Mouse (Mus musculus): ENCODE data around the gene Bfsp2.
A peak's percentile ranks its signal among the peaks of the same experiment; 100 is the strongest.

Bfsp2 gene

GRCm38 (mm10) chr9:103480044-103480576 lies at the start of gene Bfsp2:
Gene Bfsp2 (minus strand): TSS chr9:103480420.
- DNase-seq (ENCODE audit: inconsistent age in 2 of 2, low spot score in 1 of 2): no peak

DNA sequence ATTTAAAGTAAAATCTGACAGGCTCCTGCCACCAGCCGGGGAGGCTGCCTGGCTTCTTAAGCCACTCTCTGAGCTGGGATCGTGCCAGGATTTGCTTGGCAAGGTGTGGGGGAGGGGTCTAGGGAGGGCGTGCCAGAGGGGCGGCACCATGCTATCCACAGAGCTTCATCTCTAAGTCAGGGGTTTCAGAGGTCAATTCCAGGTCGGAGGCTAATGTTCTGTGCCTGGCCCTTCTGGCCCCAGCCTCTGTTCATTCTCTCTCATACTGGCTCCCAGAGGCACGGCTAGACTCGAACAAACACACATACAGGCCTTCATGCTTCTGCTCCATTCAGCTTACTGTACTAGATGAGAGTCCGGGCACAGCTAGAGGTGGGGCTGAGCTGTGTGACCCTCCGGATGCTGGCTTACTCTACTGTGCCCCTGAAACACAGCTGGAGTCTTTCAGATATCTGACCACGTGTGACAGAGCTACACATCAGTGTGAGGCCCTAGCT lies 44.9 kb upstream of the Bfsp2 start:
- DNase-seq (ENCODE audit: inconsistent age in 2 of 2, low spot score in 1 of 2): no peak

GRCm38 (mm10) chr9:103524600-103524999 lies 44.4 kb upstream of the Bfsp2 start:
- no peak for DNase-seq (ENCODE audit: inconsistent age in 2 of 2, low spot score in 1 of 2)

DNA sequence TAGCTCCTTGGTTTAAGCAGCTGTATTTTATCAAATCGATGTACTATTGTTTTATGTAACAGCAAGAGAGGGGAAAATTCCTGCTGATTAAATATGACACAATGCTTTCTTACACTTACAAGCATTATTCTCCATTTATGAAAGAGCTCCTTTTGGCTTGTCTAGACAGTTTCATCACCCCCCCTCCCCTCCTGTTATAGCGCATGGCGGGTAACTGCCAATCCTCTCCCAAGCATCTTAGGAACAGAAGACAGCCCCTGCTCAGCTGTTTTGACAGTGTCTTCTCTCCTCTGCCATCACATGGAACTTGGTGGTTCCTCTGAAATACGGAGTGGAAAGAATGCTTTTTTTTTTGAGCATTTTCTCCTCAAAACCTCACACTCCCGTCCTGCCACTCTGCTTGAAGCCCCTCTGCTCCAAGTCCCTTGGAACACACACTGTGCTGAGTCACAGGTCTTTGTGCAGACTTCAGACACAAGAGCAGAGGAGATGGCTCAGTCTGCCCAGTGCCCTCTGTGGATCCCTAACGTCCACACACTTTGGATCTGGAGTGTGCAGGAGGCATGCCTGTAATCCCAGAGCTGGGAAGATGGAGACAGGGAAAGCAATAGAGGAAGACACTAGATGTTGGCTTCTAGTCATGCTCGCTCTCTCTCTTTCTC lies 43.7 kb upstream of the Bfsp2 start:
- no peak for DNase-seq (ENCODE audit: inconsistent age in 2 of 2, low spot score in 1 of 2)

DNA sequence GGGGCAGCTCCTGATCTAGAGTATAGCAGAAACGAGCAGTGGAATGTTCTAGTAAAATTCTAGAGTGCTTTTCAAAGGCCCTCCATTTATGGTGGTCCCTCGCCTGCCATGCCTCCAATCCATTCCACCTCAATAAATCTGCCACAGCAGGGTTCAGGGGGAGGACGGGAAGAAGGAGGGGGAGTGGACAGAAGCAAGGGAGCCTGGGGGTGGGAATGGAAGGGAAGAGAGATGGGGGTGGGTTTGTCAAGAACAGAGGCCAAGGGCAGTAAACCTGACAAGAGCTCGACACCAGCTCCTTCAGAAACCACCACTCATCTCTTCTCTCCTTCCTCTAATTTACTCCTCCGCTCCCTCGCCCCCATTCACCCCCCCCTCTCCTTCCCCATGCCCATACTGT lies 42.8 kb upstream of the Bfsp2 start:
- DNase-seq (ENCODE audit: inconsistent age in 2 of 2, low spot score in 1 of 2): no peak

- DNase-seq (ENCODE audit: inconsistent age in 2 of 2, low spot score in 1 of 2): peak in 1 of 2 experiments; percentile 52
Observed at GRCm38 (mm10) chr9:103513884-103514283, 33.7 kb upstream of the Bfsp2 start.

DNA sequence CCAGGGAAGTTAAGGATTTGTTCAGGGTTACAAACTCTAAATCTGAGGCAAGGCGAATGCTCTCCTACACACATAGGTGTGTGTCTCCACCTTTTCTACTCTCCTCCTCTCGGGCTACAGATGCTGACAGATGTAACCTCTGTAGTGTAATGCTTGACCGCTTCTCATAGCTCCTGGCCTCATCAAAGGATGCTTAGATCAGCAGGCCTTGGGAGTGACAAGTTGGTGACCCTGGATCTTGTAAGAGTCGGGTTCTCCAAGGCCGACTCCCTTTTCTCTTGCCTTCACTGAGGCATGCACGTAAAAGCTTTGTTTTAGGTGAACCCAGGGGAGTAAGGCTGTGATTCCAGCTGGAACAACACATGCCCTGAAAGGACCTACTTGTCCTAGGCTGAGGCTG lies 32.0 kb upstream of the Bfsp2 start:
- DNase-seq (ENCODE audit: inconsistent age in 2 of 2, low spot score in 1 of 2): peak in 1 of 2 experiments; percentile 73

GRCm38 (mm10) chr9:103506968-103507584 lies 26.9 kb upstream of the Bfsp2 start:
- no peak for DNase-seq (ENCODE audit: inconsistent age in 2 of 2, low spot score in 1 of 2)

GRCm38 (mm10) chr9:103505067-103505466 lies 24.8 kb upstream of the Bfsp2 start:
- DNase-seq (ENCODE audit: inconsistent age in 2 of 2, low spot score in 1 of 2): no peak

- no peak for DNase-seq (ENCODE audit: inconsistent age in 2 of 2, low spot score in 1 of 2)
Observed at GRCm38 (mm10) chr9:103504646-103505045, 24.4 kb upstream of the Bfsp2 start.

DNA sequence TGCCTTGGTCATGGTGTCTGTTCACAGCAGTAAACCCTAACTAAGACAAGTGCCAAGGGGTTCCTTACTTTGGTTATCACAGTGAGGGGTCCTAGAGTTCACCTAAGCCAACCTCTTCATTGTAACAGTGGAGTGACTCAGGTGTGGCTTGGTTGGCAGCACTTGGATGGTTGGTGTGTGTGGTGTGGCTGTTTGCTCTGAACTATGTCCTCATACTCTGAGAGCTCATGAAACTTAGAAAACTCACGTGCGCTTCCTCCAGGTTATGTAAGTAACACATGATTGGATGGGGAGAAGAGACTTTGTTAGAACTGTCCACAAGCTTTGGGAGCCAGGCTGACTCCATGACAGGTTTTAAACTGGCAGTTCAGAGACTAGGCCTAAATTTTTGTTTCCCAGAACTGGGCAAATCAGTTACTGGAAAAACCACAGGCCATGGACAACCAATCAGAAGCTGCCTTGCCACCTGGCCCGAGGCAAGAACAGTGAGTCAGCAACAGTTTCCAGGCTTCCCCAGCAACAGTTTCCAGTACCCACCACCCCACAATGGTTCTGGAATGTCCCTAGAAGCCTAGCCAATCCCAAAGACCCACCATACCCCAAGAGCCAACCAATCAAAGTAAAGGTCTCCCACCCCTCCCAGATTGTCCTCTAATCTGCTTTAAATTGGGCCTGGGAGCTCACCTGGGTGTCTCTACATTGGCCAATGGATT lies 23.5 kb upstream of the Bfsp2 start:
- DNase-seq (ENCODE audit: inconsistent age in 2 of 2, low spot score in 1 of 2): no peak

GRCm38 (mm10) chr9:103502655-103503054 lies 22.4 kb upstream of the Bfsp2 start:
- no peak for DNase-seq (ENCODE audit: inconsistent age in 2 of 2, low spot score in 1 of 2)

DNA sequence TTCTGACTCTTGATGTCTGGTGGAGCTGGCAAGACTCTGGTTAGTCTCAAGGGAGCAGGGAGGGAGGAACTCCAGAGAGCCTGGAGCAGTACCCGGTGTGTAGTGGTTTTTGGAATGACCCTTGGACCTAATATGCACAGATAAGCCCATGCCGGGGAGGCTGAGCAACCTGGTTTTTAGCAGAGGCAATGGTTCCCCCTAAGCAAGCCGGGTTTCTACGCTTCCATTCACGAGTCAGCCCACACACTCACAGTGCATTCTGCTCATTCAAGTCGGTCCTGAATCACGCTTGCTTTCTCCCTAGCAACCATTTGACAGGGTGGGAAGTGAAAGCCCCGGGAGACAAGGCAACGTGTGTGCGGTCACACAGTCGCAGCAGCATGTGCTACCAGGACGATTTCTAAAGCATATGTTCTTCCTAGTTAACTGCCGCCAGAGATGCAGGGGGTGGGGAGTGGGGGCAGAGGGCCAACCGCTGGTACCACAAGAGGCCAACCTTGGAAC lies 21.7 kb upstream of the Bfsp2 start:
- no peak for DNase-seq (ENCODE audit: inconsistent age in 2 of 2, low spot score in 1 of 2)

DNA sequence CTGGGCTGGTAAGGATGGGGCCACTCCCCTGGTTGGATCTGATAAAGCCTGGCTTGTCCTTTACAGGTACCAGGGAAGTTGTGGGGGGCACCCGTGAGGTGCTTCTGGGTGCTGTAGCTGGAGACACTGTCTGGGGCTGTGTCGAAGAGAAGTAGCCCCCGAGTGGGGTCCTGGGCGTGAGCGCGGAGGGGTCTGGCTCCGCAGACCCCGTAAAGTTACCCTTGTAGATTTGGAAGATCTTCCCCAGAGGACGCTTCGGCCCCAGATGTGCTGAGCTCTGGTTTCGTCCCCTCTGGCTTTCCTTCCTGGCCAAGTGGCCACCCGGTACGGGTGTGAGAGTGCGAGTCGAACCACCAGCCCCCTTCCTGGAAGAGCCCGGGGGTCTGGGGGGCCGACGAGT lies 19.1 kb upstream of the Bfsp2 start:
- no peak for DNase-seq (ENCODE audit: inconsistent age in 2 of 2, low spot score in 1 of 2)

GRCm38 (mm10) chr9:103498699-103499098 lies 18.5 kb upstream of the Bfsp2 start:
- DNase-seq (ENCODE audit: inconsistent age in 2 of 2, low spot score in 1 of 2): no peak

DNA sequence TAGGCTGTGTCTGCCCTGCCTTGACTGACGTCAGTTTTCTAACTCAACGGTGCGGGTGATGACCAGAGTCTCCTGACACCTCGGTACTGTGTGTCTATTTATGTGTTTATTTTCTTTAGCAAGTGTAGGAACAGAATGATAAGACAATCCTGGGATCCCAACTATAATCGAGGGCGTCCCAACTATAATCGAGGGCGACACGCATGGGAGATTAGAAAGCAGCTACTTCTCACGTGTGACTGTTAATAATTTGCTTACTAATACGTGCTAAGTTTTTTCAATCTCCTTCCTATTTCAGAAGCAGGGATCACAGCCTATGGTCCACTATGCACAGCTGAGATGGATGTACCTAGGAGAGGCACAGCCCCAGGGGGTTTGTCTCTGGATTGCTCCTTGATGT lies 15.2 kb upstream of the Bfsp2 start:
- DNase-seq (ENCODE audit: inconsistent age in 2 of 2, low spot score in 1 of 2): no peak

DNA sequence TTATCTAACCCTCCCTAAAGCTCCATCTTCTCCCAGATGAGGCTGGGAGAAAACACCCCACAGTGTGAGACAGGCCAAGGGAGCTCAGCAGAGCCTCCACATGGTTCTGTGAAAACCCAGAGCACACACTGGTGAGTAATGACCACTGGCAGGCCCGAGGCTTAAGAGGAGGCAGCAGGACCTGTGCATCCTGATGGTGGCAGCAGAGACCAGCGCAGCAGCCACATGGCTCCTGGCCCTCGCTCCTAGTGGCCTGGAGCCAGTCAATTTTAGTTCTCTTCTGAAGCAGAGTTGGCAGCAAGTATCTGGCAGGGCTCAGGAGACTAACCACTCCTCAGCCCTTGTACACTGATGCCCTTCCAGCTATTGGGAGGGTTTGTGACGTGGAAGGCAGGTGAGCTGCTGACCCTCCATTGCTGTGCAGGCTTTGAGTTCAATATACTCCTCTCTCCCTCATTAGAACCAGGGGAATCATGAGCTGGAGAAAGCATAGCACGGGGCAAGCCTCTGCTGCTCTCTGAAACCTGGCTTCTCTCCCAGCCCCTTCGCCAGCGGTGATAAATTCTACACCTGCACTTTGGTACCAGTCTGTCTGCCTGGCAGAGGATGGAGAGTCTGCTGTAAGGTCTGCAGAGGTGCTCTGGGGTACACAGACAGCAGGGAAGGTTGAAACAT lies 14.3 kb upstream of the Bfsp2 start:
- peak; percentile 80 to 93 for DNase-seq (ENCODE audit: inconsistent age in 2 of 2, low spot score in 1 of 2)

- DNase-seq (ENCODE audit: inconsistent age in 2 of 2, low spot score in 1 of 2): no peak
Observed at GRCm38 (mm10) chr9:103491985-103492384, 11.8 kb upstream of the Bfsp2 start.

DNA sequence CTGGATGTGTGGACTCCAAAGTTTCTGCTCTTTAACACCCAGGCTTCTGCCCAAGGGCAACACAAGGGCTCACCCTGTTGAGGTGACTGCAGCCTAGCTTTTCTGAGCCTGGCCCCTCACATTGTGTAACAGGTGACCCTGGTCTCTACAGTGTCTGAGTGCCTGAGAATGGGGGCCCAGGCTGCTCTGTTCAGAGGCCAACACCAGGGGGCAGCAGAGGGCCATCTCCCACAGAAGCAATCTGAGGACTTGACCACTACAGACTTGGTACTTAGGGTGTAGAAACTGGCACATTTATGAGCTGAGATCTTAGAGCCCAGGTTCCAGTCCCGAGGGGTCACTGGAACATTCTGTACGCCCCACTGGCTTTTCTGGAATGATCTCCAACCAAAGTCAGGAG lies 10.2 kb upstream of the Bfsp2 start:
- DNase-seq (ENCODE audit: inconsistent age in 2 of 2, low spot score in 1 of 2): peak; percentile 74 to 93

- no peak for DNase-seq (ENCODE audit: inconsistent age in 2 of 2, low spot score in 1 of 2)
Observed at GRCm38 (mm10) chr9:103489883-103490282, 9.7 kb upstream of the Bfsp2 start.

GRCm38 (mm10) chr9:103489096-103489495 lies 8.9 kb upstream of the Bfsp2 start:
- DNase-seq (ENCODE audit: inconsistent age in 2 of 2, low spot score in 1 of 2): no peak

Data from adrenal gland, adult (tissue).